Mouse (Mus musculus): ENCODE measurements around the gene Vmn2r120. TPM values are rescaled to one million over a fixed set of nuclear protein-coding genes. Genes with fewer than 3 reads are reported as not detected.
"Not testable (repeated sequence)": the region's sequence is repeated elsewhere in the genome, so short reads cannot be mapped to it uniquely, and the experiment has no call there.

The Vmn2r120 gene
- total RNA-seq (2021) = not detected in 2 replicates
- long read RNA-seq = 0 reads

DNA sequence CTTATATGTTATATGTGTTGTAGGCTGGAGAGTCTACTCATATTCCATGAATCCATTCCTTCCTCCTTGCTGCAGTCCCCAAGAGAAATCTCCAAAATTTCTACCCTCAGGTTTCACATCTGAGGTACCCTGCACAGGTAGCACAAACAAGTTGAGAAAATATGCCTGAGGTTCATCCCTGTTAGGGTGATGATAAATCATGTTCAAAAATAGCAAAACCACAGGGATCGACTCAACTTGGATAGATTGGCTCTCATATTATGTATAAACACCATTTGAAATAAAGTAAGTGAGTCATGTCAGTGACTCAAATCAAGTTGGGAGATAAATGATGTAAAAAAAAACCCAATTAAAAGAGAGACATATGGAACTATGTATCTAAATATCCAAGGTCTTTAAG lies at the start of gene Vmn2r120:
Gene Vmn2r120 (minus strand): TSS at position 101 of the 400 bp plus-strand sequence.
- no peak for DNase-seq

- DNase-seq = not testable (repeated sequence)
Observed at GRCm38 (mm10) chr17:57587273-57587672, 42.0 kb upstream of the Vmn2r120 start.

DNA sequence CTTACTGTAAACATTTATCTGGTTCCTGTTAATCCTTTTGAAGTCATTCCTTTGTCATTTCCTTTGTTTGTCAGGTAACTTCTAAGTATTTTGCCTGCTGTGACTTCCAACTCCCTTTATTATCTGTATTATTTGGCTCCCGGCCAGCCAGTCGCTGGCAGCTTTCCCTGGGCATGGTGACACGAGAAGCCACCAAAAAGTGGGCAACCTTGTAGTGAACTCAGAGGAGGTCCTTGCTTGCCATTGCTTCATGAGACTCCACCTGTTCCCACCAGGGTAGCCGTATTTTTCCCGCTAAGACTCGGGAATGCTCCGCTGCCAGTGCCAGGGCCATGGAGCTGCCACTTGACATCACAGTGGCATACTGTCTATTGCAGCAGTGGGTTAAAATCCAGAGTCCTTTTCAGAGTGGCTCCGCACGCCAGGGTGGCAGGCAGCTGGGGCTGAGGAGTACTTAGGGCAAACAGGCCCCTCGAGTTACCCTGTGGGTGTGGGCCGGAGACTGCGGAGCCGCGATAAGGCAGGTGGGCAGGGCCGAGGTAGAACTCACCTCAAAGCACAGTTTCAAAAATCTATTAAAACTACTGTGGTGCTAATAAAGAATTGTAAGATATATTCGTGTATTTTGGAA lies 28.9 kb upstream of the Vmn2r120 start:
- no peak for DNase-seq

Other genes starting within 250 kb of the Vmn2r120 start
- gene Adgre1, start 186.8 kb downstream of the Vmn2r120 start, total RNA-seq (2021) = 2.4 and 4.1 TPM in 2 replicates
- not detected in 2 replicates for gene Gm21834, start 196.7 kb upstream of the Vmn2r120 start, total RNA-seq (2021)
- not detected in 2 replicates for gene Cntnap5c, start 224.1 kb upstream of the Vmn2r120 start, total RNA-seq (2021)

All from adrenal gland, postnatal 25 days (tissue).